Mouse (Mus musculus): Measurements from ENCODE around the gene Bub3. TPM values are rescaled to one million over a fixed set of nuclear protein-coding genes. Genes with fewer than 3 reads are reported as not detected.
A peak's percentile ranks its signal among the peaks of the same experiment; 100 is the strongest.

The Bub3 gene
- total RNA-seq (2015) (164 and 173 TPM in 2 replicates), total RNA-seq (2017) (85.9 and 90.3 TPM in 2 replicates)

DNA sequence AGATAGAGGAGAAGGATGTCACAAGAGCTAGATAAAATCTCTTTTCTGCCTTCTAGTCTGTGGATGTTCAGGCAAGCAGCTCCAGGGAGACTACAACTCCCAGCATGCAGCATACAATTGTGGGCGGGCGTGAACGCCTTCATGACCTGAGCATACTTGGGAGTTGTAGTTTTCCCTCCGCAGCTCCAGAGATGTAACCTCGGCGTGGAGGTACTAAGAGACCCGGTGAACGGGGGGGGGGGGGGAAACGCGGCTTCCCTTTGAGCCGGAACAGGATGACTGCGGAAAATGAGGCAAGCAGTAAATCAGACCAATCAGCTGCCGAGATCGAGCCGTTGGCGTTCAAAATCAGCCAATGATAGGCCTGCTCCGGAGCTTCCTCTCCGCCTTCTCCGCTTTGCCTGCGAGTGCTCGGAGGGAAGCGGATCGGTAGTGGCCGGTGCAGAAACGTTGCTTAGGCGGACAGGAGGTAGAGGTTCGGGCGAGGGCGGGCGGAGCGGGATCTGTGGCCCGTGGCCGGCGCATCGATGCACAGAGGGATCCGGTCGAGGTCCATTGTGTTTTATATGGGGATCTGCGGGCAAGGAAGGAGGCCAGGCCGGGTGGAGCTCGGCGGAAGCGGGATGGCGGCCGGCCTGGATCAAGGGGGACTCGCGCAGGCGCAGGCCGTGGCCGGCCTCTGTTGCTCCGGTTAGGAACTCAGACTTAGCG lies at the start of gene Bub3:
Gene Bub3 (plus strand): TSS at position 237 of the 711 bp plus-strand sequence.
- ATAC-seq (replicated peaks; ENCODE audit: poor library complexity) = peak; percentile 89

DNA sequence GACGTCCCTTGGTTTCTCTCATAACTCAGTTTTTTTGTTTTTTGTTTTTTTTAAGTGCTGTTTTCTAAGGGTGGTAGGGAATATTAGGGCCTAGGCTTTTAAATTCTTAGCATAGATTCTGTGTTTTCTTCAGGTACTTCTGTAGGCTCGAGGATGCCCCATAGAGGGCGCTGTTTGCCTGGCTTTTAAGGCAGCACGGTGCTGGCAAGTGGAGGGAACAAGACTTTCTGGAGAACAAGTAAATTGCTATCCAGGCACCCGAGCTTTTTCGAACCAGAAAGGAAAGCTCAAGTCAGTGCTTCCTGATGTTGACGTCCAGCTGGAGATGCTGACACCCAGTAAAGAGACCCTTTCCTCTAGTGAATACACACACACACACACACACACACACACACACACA lies 20.0 kb upstream of the Bub3 start:
- ATAC-seq (replicated peaks; ENCODE audit: poor library complexity) = peak; percentile 72

GRCm38 (mm10) chr7:131541184-131542114 lies 18.6 kb upstream of the Bub3 start:
- ATAC-seq (replicated peaks; ENCODE audit: poor library complexity) = no peak

- ATAC-seq (replicated peaks; ENCODE audit: poor library complexity) = no peak
Measured at GRCm38 (mm10) chr7:131542115-131542871, 17.7 kb upstream of the Bub3 start, which contains the start of gene Hmx3. Hmx3 (plus strand) TSS chr7:131542867.

DNA sequence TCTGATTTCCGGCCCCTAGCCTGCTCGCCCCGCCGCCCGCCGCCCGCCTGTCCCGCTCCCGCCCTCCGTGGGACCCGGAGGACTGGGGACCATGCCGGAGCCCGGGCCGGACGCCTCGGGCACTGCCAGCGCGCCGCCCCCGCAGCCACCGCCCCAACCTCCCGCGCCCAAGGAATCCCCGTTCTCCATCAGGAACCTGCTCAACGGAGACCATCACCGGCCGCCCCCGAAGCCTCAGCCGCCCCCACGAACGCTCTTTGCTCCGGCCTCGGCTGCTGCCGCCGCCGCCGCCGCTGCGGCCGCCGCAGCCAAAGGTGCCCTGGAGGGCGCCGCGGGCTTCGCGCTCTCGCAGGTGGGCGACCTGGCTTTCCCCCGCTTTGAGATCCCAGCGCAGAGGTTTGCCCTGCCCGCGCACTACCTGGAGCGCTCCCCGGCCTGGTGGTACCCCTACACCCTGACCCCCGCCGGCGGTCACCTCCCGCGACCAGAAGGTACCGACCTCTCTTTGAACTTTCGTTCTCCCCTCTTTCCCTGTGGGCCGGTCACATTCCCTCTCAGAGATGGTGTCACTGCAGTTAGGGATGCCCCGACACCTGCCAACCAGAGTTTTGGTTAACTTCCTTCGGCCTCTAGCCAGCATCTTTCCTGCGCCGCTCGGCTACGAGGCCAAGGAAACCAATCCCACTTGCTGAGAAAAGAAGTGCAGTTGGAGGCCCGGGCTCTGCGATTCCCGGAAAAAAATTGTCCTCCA lies 17.0 kb upstream of the Bub3 start:
- ATAC-seq (replicated peaks; ENCODE audit: poor library complexity) = no peak

DNA sequence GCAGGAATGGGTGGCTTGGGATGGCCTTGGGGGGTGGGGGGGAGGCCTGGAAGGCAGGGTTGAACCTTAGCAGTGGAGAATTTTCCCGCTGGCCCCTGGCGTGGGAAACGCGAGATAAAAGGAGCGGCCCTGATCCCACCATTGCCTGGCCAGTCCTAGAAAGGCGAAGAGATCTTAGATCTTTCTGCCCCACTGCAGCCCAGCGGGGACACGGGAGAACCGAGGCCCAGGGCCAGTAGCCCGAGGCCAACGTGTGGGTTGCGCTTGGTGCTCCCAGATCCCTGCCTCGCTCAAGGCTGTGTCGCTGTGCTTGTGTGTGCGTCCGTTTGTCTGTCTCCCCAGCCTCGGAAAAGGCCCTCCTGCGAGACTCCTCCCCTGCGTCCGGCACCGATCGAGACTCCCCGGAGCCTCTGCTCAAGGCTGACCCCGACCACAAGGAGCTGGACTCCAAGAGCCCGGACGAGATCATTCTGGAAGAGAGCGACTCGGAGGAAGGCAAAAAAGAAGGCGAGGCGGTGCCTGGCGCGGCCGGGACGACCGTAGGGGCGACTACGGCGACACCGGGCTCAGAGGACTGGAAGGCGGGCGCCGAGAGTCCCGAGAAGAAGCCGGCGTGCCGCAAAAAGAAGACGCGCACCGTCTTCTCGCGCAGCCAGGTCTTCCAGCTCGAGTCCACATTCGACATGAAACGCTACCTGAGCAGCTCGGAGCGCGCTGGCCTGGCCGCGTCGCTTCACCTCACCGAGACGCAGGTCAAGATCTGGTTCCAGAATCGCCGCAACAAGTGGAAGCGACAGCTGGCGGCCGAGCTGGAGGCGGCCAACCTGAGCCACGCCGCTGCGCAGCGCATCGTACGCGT lies 16.2 kb upstream of the Bub3 start:
- ATAC-seq (replicated peaks; ENCODE audit: poor library complexity) = no peak

- no peak for ATAC-seq (replicated peaks; ENCODE audit: poor library complexity)
Measured at GRCm38 (mm10) chr7:131544871-131545270, 15.2 kb upstream of the Bub3 start.

DNA sequence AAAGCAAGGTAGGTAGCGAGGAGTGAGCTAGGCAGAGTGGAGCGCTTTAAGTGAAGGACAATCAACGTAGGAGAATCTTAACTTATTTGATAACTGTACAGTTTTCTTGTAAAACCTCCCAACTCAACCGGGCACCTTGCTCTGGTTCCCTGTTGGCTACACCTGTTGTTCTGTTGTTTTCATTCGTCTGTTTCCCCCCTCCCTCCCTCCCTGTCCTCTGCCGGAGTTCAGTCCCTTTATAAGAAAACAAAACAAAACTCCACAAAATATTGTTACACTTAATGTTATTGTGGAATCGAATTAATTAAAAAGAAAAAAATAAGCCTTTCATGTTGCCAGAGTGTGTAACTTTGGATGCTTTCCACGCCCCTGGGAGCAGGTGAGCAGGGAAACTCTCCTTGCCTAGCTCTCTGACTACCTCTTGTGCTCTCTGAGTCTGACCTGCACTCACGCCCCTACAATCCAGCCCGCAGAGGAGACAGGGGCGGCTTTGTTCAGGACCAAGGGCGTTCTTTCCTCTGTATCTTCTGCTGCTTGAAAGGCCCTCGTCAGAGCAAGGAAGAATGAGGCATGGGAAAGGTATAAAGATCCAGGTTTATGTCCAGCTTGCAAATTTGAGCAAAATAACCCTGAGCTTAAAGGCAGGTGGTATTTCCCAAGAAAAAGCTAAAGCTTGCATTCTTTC lies 14.2 kb upstream of the Bub3 start:
- no peak for ATAC-seq (replicated peaks; ENCODE audit: poor library complexity)

GRCm38 (mm10) chr7:131546423-131546822 lies 13.6 kb upstream of the Bub3 start:
- no peak for ATAC-seq (replicated peaks; ENCODE audit: poor library complexity)

DNA sequence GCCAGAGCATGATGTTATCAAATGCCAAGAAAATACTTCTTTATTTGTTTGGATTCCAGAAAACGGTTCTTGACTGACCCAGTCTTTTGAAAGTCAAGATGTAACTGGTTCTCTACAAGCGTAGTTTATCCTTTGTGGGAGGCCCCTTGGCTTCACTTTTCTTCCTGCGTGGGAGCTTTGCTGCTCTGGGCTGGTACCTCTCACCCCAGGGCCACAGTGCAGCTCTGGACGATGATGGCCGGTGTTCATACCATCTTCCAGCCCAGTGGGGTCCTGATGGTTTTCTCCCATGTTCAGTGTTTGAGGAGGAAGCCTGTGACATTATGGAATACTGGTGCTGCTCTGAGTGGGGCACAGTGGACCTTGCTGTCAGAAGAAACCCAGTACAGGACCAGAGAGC lies 12.5 kb upstream of the Bub3 start:
- no peak for ATAC-seq (replicated peaks; ENCODE audit: poor library complexity)

DNA sequence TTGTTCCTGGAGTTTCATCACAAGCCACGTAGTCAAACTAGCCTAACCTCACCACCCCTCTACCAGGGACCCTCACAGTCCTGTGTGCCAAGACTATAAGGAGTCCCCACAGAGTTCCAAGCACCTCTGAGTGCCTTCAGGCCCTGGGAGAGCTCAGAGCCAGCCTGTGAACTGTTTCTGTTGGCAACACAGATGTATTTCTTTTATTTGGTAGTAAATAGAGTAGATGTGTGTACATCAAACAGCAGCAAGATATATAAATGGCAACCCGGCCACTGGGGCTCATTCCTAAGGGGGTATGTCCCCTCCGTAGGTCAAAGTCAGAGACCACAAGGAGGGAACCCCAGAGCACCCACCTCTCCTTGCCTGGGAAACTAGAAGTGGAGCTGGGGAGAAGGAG lies 11.5 kb upstream of the Bub3 start, which contains the start of gene Hmx2:
Gene Hmx2 (plus strand): TSS at position 301 of the 400 bp plus-strand sequence.
- ATAC-seq (replicated peaks; ENCODE audit: poor library complexity) = no peak

DNA sequence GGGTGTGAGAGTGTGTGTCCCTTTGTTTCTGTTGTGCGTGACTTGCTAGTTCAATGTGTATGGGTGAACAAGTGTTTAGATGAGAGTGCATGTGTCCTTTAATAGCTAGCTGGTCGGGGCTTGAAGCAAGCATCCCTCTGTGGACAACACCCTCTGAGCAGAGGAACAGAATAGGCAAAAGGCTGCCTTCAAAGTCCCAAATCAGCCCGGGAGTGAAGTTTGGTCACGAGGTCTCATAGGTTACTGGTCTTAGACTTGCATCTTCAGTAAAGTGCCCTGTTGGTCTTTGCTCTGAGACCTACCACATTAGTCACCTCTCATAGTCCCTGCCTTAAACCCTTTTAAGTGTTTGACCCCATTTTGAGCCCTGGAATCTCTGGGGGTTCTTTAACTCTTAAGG lies 8.6 kb upstream of the Bub3 start:
- no peak for ATAC-seq (replicated peaks; ENCODE audit: poor library complexity)

DNA sequence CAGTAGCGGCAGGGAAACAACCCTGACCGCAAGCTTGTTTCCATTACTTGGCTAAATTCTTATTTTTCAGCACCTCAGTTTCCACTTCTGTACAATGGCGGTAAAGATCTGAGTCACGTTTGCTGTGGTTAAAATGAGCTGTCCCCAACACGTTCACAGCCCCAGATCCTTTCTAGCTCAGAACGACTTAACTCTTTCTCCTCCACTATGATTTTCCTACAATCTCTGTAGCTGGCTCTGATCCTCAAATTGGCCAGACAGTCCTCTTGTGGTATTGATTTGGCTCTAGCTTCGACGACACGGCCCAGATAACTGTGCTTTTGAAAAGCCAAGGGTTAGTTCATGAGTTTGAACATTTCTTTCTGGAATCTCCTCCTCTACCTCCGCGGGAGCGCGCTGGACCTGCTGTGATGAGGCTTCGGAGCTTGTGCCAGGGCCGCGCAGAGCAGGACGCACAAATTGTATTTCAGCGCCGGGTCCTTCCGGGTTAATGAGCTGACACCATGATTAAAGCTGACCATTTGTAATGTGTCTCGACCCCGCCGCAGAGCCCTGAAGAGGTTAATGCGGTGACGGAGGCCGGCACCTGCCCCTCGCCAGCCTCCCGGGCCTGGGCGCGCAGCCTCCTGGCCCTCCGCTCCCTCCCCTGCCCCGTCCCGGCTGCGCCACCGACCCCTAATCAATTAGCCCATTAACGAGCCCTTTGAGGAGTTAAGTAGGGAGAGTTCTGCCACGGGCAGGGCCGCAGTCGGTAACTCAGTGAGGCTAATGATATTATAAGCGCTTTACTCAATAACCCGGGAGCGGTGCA lies 7.9 kb upstream of the Bub3 start:
- ATAC-seq (replicated peaks; ENCODE audit: poor library complexity) = no peak

DNA sequence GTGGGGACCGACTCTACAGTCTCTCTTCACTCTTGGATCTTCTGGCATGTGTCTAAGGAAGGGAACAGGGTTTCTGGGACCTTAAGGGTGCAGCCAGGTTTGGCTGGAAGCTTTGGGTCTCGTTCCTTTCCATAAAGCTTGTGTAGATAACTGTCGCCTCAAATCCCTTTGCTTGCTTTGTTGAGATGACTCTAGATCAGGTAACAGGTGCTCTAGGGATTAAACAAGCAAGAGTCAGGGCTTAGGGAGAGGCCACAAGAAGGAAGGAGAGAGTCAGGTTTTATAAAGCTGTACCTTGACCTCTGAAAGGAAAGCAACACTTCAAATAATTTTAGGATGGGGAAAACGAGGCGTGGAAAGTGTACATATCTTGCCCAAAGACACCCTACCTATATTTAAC lies 7.2 kb upstream of the Bub3 start:
- no peak for ATAC-seq (replicated peaks; ENCODE audit: poor library complexity)

GRCm38 (mm10) chr7:131553771-131554175 lies 6.2 kb upstream of the Bub3 start:
- ATAC-seq (replicated peaks; ENCODE audit: poor library complexity) = peak; percentile 48

DNA sequence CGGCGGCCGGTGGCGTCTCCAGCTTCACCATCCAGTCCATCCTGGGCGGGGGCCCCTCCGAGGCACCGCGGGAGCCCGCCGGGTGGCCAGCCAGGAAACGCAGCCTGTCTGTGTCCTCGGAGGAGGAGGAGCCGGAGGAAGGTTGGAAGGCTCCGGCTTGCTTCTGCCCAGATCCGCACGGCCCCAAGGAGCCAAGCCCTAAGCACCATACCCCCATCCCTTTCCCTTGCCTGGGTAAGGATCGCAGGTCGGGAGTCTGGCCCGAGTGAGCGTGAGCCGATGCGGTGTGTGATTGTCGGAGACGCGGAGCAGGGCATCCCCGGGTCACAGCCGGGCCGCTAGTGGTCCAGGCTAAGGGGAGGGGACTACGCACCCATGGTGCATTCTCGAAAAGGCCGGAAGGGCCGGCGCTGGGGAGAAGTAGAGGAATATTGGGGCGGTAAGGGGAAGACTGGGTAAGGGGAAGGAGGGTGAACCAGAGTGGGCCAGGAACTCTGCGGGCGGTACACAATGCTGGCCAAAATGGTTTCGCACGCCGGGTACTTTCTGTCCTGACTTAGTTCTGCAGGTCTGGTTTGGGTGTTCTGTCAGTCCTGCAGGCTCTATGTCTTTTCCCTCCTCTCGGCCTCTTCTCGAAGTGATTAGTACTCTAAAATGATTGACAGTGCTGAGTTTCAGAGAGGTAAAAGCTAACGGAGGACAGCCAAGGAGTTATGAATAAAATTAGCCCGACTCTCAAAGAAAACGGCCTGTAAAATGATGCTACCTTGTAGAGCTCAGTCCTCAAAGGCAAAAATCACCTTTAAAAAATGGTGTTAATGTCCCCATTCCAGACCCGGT lies 5.5 kb upstream of the Bub3 start:
- no peak for ATAC-seq (replicated peaks; ENCODE audit: poor library complexity)
